Mouse (Mus musculus) bone marrow macrophage, adult 2 months (primary cell): ENCODE measurements around the gene Gm7247. TPM values are rescaled to one million over a fixed set of nuclear protein-coding genes. Genes with fewer than 3 reads are reported as not detected.
"Not testable (repeated sequence)": the region's sequence is repeated elsewhere in the genome, so short reads cannot be mapped to it uniquely, and the experiment has no call there.

ENCODE experiments used
- H3K27ac ChIP-seq: 2 replicates; pipeline ENCODE4 v1.5.1; 2012; ENCODE audit warnings: low read depth, low read length; ENCODE audit not compliant: insufficient read depth
- H3K4me1 ChIP-seq: 2 replicates; pipeline ENCODE4 v1.6.1; 2012; ENCODE audit warnings: low read length; ENCODE audit not compliant: control insufficient read depth, insufficient read depth
- H3K4me3 ChIP-seq: 2 replicates; pipeline ENCODE4 v1.5.1; 2012; ENCODE audit warnings: mild to moderate bottlenecking, low read length, moderate library complexity; ENCODE audit not compliant: insufficient read depth
- CTCF ChIP-seq: IDR thresholded peaks from 2 replicates; pipeline ENCODE4 v1.5.1; 2012; ENCODE audit warnings: low read depth, mild to moderate bottlenecking, low read length, moderate library complexity
- POLR2A ChIP-seq: IDR thresholded peaks from 2 replicates; pipeline ENCODE4 v1.6.1; 2012; ENCODE audit warnings: mild to moderate bottlenecking, low read depth, low read length, borderline replicate concordance
- polyA plus RNA-seq: library from polyadenylated mRNA; stranded (reverse); fragments of >200 nt; gene quantifications from 2 replicates; pipeline ENCODE4 v1.2.4, GENCODE M21; 2012; ENCODE audit not compliant: missing spikeins, insufficient read depth, insufficient read length

Gm7247 gene
- polyA plus RNA-seq, 1 experiment, result not detected

DNA sequence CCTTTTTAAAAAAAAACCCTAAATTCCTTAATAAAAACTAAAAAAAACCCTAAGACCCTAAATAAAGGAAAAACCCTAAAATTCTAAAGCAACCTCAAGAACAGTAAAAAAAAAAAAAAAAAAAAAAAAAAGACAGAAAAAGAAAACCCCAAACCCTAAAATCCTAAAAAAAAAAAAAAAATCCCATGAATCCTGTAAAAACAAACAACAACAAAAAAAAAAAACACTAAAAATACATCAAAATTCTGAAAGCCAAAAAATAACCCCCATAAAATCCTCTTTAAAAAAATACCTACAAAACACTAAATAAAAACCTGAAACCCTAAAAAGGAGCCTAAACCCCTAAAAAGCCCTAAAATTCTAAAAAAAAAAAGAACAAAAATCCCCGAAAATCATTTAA lies 135.4 kb downstream of the Gm7247 start:
- Histone ChIP-seq H3K4me3 (no peak overlapping the region), H3K27ac (no peak overlapping the region), H3K4me1 (no peaks in the 10 kb centered on the region)
- TF ChIP-seq POLR2A (no peak), CTCF (no peak)

DNA sequence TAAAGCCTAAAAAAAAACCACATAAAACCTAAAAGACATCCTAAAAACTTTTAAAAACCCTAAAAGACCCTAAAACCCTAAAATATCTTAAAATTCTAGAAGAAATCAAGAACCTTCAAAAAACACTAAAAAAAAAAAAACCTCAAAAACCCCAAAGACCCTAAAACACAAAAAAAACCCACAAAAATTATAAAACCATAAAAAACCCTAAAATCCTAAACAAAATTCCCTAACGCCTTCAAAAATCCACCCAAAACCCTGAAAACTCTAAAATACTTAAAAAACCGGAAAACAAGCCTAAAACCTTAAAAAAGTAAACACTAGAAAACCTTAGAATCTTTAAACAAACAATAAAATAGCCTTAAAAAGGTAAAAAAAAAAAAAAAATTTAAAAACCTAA lies 136.4 kb downstream of the Gm7247 start:
- Histone ChIP-seq H3K4me1 (no peaks in the 10 kb centered on the region), H3K4me3 (no peak overlapping the region), H3K27ac (no peak overlapping the region)
- no peak for TF ChIP-seq POLR2A
- no peak for TF ChIP-seq CTCF

DNA sequence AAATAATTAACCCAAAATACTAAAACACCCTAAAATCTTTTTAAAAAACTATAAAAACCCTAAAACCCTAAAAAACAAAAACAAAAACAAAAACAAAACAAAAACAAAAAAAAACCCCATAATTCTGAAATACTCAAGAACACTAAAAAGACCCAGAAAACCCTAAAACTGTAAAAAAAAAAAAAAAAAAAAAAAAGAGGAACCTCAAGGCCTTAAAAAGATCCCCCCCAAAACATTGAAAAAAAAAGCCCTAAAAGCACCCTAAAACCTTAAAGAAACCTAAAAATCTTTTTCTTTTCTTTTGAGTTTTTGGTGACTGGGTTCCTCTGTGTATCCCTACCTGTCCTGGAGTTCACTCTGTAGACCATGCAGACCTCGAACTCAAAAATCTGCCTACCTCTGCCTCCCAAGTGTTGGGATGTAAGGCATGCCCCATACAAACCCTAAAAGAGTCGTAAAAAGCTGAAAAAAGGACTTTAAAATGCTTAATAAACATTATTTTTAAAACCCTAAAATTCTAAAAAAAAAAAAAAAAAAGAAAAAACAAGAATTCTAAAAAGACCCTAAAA lies 138.2 kb downstream of the Gm7247 start:
- no peak for TF ChIP-seq POLR2A
- no peaks in the 10 kb centered on the region for H3K4me1 ChIP-seq
- no peak overlapping the region for H3K4me3 ChIP-seq
- H3K27ac ChIP-seq, result no peak overlapping the region

DNA sequence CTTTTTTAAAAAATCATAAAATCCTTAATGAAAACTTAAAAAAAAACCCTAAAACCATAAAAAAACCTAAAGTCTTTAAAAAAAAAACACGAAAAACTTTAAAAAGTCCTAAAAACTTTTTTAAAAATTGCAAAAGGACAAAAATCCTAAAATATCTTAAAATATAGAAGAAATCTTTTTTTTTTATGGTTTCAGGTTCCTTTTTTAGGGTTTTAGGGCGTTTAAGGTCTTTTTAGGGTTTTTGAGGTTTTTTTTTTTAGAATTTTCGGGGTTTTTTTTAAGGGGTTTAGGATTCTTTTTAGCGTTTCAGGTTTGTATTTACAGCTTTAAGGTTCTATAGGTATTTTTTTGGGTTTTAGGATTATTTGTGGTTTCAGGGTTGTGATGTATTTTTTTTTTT lies 138.9 kb downstream of the Gm7247 start:
- TF ChIP-seq POLR2A, result no peak
- no peak for TF ChIP-seq CTCF
- no peaks in the 10 kb centered on the region for H3K4me1 ChIP-seq
- H3K4me3 ChIP-seq, result no peak overlapping the region
- no peak overlapping the region for H3K27ac ChIP-seq

DNA sequence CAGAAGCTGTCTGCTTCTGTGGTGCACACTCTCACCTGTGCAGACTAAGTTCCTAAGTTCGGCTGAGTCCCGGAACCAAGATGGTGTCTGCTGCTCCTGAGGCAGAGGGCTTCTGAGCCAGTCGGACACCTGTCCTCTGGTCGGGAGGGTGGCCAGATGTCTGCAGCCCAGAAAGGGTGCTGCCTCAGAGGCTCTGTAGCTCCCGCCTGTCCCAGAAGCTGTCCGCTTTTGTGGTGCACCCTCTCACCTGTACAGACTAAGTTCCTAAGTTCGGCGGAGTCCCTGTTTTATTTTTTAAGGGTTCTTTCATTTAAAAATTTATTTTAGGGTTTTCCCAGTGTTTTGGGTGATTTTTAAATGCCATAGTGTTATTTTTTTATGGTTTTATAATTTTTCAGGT lies 145.9 kb downstream of the Gm7247 start:
- Histone ChIP-seq H3K4me3 (no peak overlapping the region), H3K27ac (no peak overlapping the region), H3K4me1 (no peaks in the 10 kb centered on the region)
- TF ChIP-seq CTCF (no peak), POLR2A (no peak)

DNA sequence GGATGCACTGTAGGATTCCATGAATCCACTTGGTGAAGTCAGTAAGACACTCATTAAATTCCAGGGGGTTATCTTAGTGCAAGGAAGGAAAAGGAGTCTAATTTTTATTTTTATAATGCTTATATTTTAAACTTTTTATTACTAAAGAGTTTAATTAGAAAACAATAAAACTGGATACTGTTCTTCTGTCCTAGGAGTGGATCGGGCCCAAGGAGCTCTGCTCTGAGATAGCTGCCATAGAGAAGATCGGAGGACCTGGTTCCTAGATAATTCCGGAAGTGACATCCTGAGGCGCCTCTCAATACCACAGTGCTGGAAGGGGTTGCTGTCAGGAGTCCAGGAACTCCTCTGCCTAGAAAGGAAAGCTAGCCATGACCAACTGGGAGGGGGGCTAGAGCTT lies 190.9 kb downstream of the Gm7247 start, which contains the start of gene Gm5622:
TSS of gene Gm5622 (plus strand) at position 301 of the 400 bp plus-strand sequence.
- TF ChIP-seq POLR2A (no peak), CTCF (no peak)
- Histone ChIP-seq H3K27ac (no peak within 1 kb of the TSS), H3K4me3 (no peak within 1 kb of the TSS), H3K4me1 (no peaks in the 10 kb centered on the region)

DNA sequence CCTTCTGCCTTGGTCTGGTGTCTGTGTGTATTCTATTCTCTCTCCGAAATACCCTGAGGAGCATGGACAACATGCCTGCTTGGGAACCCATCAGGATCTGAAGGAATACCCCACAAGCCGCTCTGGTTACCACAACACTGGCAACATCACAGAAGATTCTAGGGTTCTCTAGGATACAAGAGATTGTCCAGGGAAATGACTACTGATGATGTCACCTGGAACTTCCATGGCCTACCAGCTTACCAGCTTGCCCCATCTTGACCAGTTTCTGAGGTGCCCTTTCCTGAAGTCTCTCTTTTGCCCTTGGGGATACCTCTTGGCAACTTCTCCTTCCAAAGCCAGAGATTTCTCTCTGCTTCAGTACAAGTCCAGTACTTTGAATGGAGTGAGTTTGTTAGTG lies 212.4 kb downstream of the Gm7247 start, which contains the start of gene Gm17175:
TSS of gene Gm17175 (minus strand) at position 101 of the 400 bp plus-strand sequence.
- not testable (repeated sequence) for H3K27ac ChIP-seq, H3K4me3 ChIP-seq

DNA sequence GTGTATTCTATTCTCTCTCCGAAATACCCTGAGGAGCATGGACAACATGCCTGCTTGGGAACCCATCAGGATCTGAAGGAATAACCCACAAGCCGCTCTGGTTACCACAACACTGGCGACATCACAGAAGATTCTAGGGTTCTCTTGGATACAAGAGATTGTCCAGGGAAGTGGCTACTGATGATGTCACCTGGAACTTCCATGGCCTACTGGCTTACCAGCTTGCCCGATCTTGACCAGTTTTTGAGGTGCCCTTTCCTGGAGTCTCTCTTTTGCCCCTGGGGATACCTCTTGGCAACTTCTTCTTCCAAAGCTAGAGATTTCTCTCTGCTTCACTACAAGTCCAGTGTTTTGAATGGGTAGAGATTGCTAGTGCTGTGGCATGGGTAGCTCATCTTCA lies 230.5 kb downstream of the Gm7247 start, which contains the start of gene Gm17174:
TSS of gene Gm17174 (minus strand) at position 101 of the 400 bp plus-strand sequence.
- H3K4me1 ChIP-seq, H3K27ac ChIP-seq: not testable (repeated sequence)

More for the DNA sequence above, 212.4 kb downstream of the Gm7247 start, which contains the start of gene Gm17175:
- H3K4me1 ChIP-seq, result not testable (repeated sequence)

DNA sequence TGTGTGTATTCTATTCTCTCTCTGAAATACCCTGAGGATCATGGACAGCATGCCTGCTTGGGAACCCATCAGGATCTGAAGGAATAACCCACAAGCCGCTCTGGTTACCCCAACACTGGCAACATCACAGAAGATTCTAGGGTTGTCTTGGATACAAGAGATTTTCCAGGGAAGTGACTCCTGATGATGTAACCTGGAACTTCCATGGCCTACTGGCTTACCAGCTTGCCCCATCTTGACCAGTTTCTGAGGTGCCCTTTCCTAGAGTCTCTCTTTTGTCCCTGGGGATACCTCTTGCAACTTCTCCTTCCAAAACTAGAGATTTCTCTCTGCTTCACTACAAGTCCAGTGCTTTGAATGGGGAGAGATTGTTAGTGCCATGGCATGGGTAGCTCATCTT lies 249.7 kb downstream of the Gm7247 start, which contains the start of gene Gm17078:
TSS of gene Gm17078 (minus strand) at position 101 of the 400 bp plus-strand sequence.
- Histone ChIP-seq H3K4me3 (no peak within 1 kb of the TSS), H3K27ac (no peak within 1 kb of the TSS), H3K4me1 (no peaks in the 10 kb centered on the region)
- TF ChIP-seq CTCF, result no peak
- TF ChIP-seq POLR2A, result no peak

More for the DNA sequence above, 230.5 kb downstream of the Gm7247 start, which contains the start of gene Gm17174:
- H3K4me3 ChIP-seq, result not testable (repeated sequence)

Other genes with a start within 250 kb of the Gm7247 start
- not detected in 2 replicates for gene Eddm3b, start 247.3 kb upstream of the Gm7247 start, polyA plus RNA-seq
- gene Rnase6, start 237.8 kb upstream of the Gm7247 start, polyA plus RNA-seq, result 25.6 and 26.6 TPM in 2 replicates
- not detected in 2 replicates for gene Rnase1, start 215.0 kb upstream of the Gm7247 start, polyA plus RNA-seq
- not detected in 2 replicates for gene Rnase2b, start 199.5 kb upstream of the Gm7247 start, polyA plus RNA-seq
- not detected in 2 replicates for gene Ang2, start 162.6 kb upstream of the Gm7247 start, polyA plus RNA-seq
- gene Ear14, start 158.4 kb upstream of the Gm7247 start, polyA plus RNA-seq, result not detected in 2 replicates
- gene Rnase2a, start 105.6 kb upstream of the Gm7247 start, polyA plus RNA-seq, result not detected in 2 replicates
- not detected in 2 replicates for gene Vmn2r88, start 49.1 kb downstream of the Gm7247 start, polyA plus RNA-seq
- 0.15 TPM in 1 of 2 replicates, not detected in the other for gene Vmn2r89, start 90.1 kb downstream of the Gm7247 start, polyA plus RNA-seq
- gene Gm5622, start 191.0 kb downstream of the Gm7247 start, polyA plus RNA-seq, result not detected in 2 replicates
- not detected in 2 replicates for gene Gm17175, start 212.3 kb downstream of the Gm7247 start, polyA plus RNA-seq
- gene Gm17174, start 230.4 kb downstream of the Gm7247 start, polyA plus RNA-seq, result not detected in 2 replicates
- gene Gm17078, start 249.6 kb downstream of the Gm7247 start, polyA plus RNA-seq, result not detected in 2 replicates